In genomic region chr1:53352327-53353261, GRCm38 (mm10) we compare ENCODE assay signal across 8 mouse cellular contexts. TPM values are rescaled to one million over a fixed set of nuclear protein-coding genes. Genes with fewer than 3 reads are reported as not detected.
A peak's percentile ranks its signal among the peaks of the same experiment; 100 is the strongest.
DNase-seq lines count a peak whose midpoint lies in the region; ATAC-seq and TF ChIP-seq lines count a peak whose summit lies in the region.

Asdurf (minus strand) TSS chr1:53352619.
Gm28551 (minus strand) TSS chr1:53352667.
Asnsd1 (minus strand) TSS chr1:53352752.

- H3K27me3 ChIP-seq in E14TG2a.4 (ENCODE audit: insufficient read depth, low read length): no peaks in the 10 kb centered on the region
- H3K27me3 ChIP-seq in forebrain, embryonic 12.5 days: no peaks in the 10 kb centered on the region
- H3K27me3 ChIP-seq in heart, postnatal 0 days (ENCODE audit: control insufficient read depth, insufficient read depth, low read length): no peaks in the 10 kb centered on the region
- no peaks in the 10 kb centered on the region for H3K27me3 ChIP-seq in liver, embryonic 16.5 days (ENCODE audit: control insufficient read depth, insufficient read depth, low read depth, low read length)
- H3K27me3 ChIP-seq in neural tube, embryonic 13.5 days: no peaks in the 10 kb centered on the region
- no peaks in the 10 kb centered on the region for H3K27me3 ChIP-seq in testis, adult 2 months (ENCODE audit: control insufficient read depth, insufficient read depth, low read length)

- TF ChIP-seq POLR2A in testis, adult 2 months (IDR thresholded peaks at IDR 0.05; ENCODE audit: control insufficient read depth, low read depth, low read length): peak; percentile 91

- H3K9ac ChIP-seq in forebrain, embryonic 12.5 days: peak within 1 kb of the TSS; percentile 87
- peak within 1 kb of the TSS; percentile 90 for H3K9ac ChIP-seq in heart, postnatal 0 days (replicated peaks; ENCODE audit: low read depth, low read length)
- peak within 1 kb of the TSS; percentile 91 for H3K9ac ChIP-seq in liver, embryonic 16.5 days (ENCODE audit: low read depth, low read length)
- peak within 1 kb of the TSS; percentile 88 for H3K9ac ChIP-seq in neural tube, embryonic 13.5 days

- peak within 1 kb of the TSS; percentile 91 for H3K27ac ChIP-seq in forebrain, embryonic 12.5 days
- peak within 1 kb of the TSS; percentile 84 for H3K27ac ChIP-seq in heart, postnatal 0 days (ENCODE audit: low read depth)
- peak within 1 kb of the TSS; percentile 92 for H3K27ac ChIP-seq in liver, embryonic 16.5 days (ENCODE audit: low read length)
- H3K27ac ChIP-seq in neural tube, embryonic 13.5 days (replicated peaks): peak within 1 kb of the TSS; percentile 89
- peak within 1 kb of the TSS; percentile 19; the same call in 1 of the 2 replicates for H3K27ac ChIP-seq in testis, adult 2 months (ENCODE audit: control insufficient read depth, insufficient read depth, low read depth, low read length)

- WGBS in forebrain, embryonic 12.5 days: 0% methylated on average over 43 of the region's 44 CpGs
- WGBS in heart, postnatal 0 days: under 1% methylated on average over 44 of the region's 44 CpGs
- 0% methylated on average over 44 of the region's 44 CpGs for whole genome bisulfite sequencing in liver, embryonic 16.5 days (ENCODE audit: insufficient replicate concordance)
- WGBS in neural tube, embryonic 13.5 days: under 1% methylated on average over 43 of the region's 44 CpGs

- peaks cover 5% of the 10 kb centered on the region; the same call in 1 of the 2 replicates for H3K9me3 ChIP-seq in E14TG2a.4 (ENCODE audit: low read length)
- no peaks in the 10 kb centered on the region for H3K9me3 ChIP-seq in forebrain, embryonic 12.5 days
- no peaks in the 10 kb centered on the region for H3K9me3 ChIP-seq in heart, postnatal 0 days (replicated peaks; ENCODE audit: control insufficient read depth, low read length)
- no peaks in the 10 kb centered on the region for H3K9me3 ChIP-seq in liver, embryonic 16.5 days (replicated peaks; ENCODE audit: control insufficient read depth, low read length)
- H3K9me3 ChIP-seq in neural tube, embryonic 13.5 days: no peaks in the 10 kb centered on the region

- H3K4me1 ChIP-seq in E14TG2a.4 (replicated peaks; ENCODE audit: low read depth, low read length): peaks cover 9% of the 10 kb centered on the region
- peaks cover 6% of the 10 kb centered on the region for H3K4me1 ChIP-seq in forebrain, embryonic 12.5 days
- H3K4me1 ChIP-seq in heart, postnatal 0 days (ENCODE audit: control insufficient read depth, insufficient read depth): peaks cover 7% of the 10 kb centered on the region; the same call in 1 of the 2 replicates
- no peaks in the 10 kb centered on the region; the same call in 1 of the 2 replicates for H3K4me1 ChIP-seq in liver, embryonic 16.5 days (ENCODE audit: control insufficient read depth, low read depth, low read length)
- peaks cover 10% of the 10 kb centered on the region for H3K4me1 ChIP-seq in neural tube, embryonic 13.5 days (replicated peaks)
- H3K4me1 ChIP-seq in testis, adult 2 months (ENCODE audit: control insufficient read depth, insufficient read depth, low read length): no peaks in the 10 kb centered on the region

- peak within 1 kb of the TSS; percentile 49 for H3K4me2 ChIP-seq in forebrain, embryonic 12.5 days
- peak within 1 kb of the TSS; percentile 70 for H3K4me2 ChIP-seq in heart, postnatal 0 days (ENCODE audit: low read depth, low read length)
- H3K4me2 ChIP-seq in liver, embryonic 16.5 days (ENCODE audit: low read depth, low read length): peak within 1 kb of the TSS; percentile 70
- peak within 1 kb of the TSS; percentile 59 for H3K4me2 ChIP-seq in neural tube, embryonic 13.5 days

- TF ChIP-seq EP300 in heart, postnatal 0 days (IDR thresholded peaks at IDR 0.05; ENCODE audit: low read depth): no peak

- peaks cover 22% of the 10 kb centered on the region for H3K36me3 ChIP-seq in E14TG2a.4 (ENCODE audit: insufficient read depth, low read length)
- peaks cover 13% of the 10 kb centered on the region for H3K36me3 ChIP-seq in forebrain, embryonic 12.5 days (replicated peaks)
- H3K36me3 ChIP-seq in heart, postnatal 0 days (replicated peaks; ENCODE audit: control insufficient read depth, insufficient read depth, low read length): peaks cover 8% of the 10 kb centered on the region
- peaks cover 9% of the 10 kb centered on the region for H3K36me3 ChIP-seq in liver, embryonic 16.5 days (ENCODE audit: control insufficient read depth, insufficient read depth)
- H3K36me3 ChIP-seq in neural tube, embryonic 13.5 days: peaks cover 19% of the 10 kb centered on the region
- no peaks in the 10 kb centered on the region; the same call in 1 of the 2 replicates for H3K36me3 ChIP-seq in testis, adult 2 months (ENCODE audit: control insufficient read depth, insufficient read depth, low read length)

- no peak for TF ChIP-seq CTCF in E14TG2a.4 (conservative IDR thresholded peaks at IDR 0.05; ENCODE audit: low read length)
- TF ChIP-seq CTCF in heart, postnatal 0 days (IDR thresholded peaks at IDR 0.05; ENCODE audit: low read depth): peak; percentile 61
- TF ChIP-seq CTCF in testis, adult 2 months (IDR thresholded peaks at IDR 0.05; ENCODE audit: control insufficient read depth, insufficient read depth, insufficient replicate concordance, low read depth, low read length): no peak

- peak; percentile 100 for ATAC-seq in forebrain, embryonic 12.5 days (ENCODE audit: low FRiP score)
- ATAC-seq in heart, postnatal 0 days (ENCODE audit: insufficient read depth, low read depth): peak; percentile 100
- ATAC-seq in liver, embryonic 16.5 days (ENCODE audit: low read depth): peak; percentile 100
- peak; percentile 100 for ATAC-seq in neural tube, embryonic 13.5 days (ENCODE audit: low read depth)

- peak; percentile 97 for DNase-seq in c-Kit-positive CD71-positive TER-119-positive erythroid progenitor cells, embryonic 14.5 days (ENCODE audit: low spot score)
- DNase-seq in heart, postnatal 0 days (ENCODE audit: low spot score): peak; percentile 97
- DNase-seq in kidney, postnatal 4 days: peak; percentile 97

- peak within 1 kb of the TSS; percentile 95 for H3K4me3 ChIP-seq in E14TG2a.4 (replicated peaks; ENCODE audit: low read length)
- peak within 1 kb of the TSS; percentile 84 for H3K4me3 ChIP-seq in forebrain, embryonic 12.5 days (replicated peaks)
- peak within 1 kb of the TSS; percentile 98 for H3K4me3 ChIP-seq in heart, postnatal 0 days (ENCODE audit: low read depth, low read length)
- peak within 1 kb of the TSS; percentile 98 for H3K4me3 ChIP-seq in liver, embryonic 16.5 days (ENCODE audit: low read depth, low read length)
- peak within 1 kb of the TSS; percentile 68 for H3K4me3 ChIP-seq in neural tube, embryonic 13.5 days
- peak within 1 kb of the TSS; percentile 91 for H3K4me3 ChIP-seq in testis, adult 2 months (ENCODE audit: control insufficient read depth, low read depth, low read length)

RNA-seq across cellular contexts. Expression of gene Asdurf, which starts in this region (rescaled TPM):
- polyA plus RNA-seq in forebrain, embryonic 12.5 days (2016; fragmentation: Nextera tagmentation; extraction: Ambion mirVana): not detected in 2 replicates
- total RNA-seq in heart, postnatal 0 days (2014; rRNA removed; ENCODE audit: low replicate concordance): not detected in 2 replicates
- polyA plus RNA-seq in heart, postnatal 0 days (2015; fragmentation: Nextera tagmentation; extraction: Ambion mirVana): 4.6 and 15.4 TPM in 2 replicates
- polyA plus RNA-seq in liver, embryonic 16.5 days (2015; fragmentation: Nextera tagmentation; extraction: Ambion mirVana): 1.9 TPM in 1 of 2 replicates, not detected in the other
- 2.2 and 25.1 TPM in 2 replicates for polyA plus RNA-seq in neural tube, embryonic 13.5 days (2015; fragmentation: Nextera tagmentation; extraction: Ambion mirVana)
- polyA plus RNA-seq in testis, adult 2 months (2012; rRNA removed): not detected in 2 replicates

RNA-seq across cellular contexts. Expression of gene Gm28551, which starts in this region (rescaled TPM):
- polyA plus RNA-seq in forebrain, embryonic 12.5 days (2016; fragmentation: Nextera tagmentation; extraction: Ambion mirVana): 0.95 and 1.5 TPM in 2 replicates
- not detected in 2 replicates for total RNA-seq in heart, postnatal 0 days (2014; rRNA removed; ENCODE audit: low replicate concordance)
- 0.12 TPM in 2 replicates for polyA plus RNA-seq in heart, postnatal 0 days (2015; fragmentation: Nextera tagmentation; extraction: Ambion mirVana)
- polyA plus RNA-seq in liver, embryonic 16.5 days (2015; fragmentation: Nextera tagmentation; extraction: Ambion mirVana): 0.26 and 0.27 TPM in 2 replicates
- 1.5 and 2.2 TPM in 2 replicates for polyA plus RNA-seq in neural tube, embryonic 13.5 days (2015; fragmentation: Nextera tagmentation; extraction: Ambion mirVana)
- not detected in 2 replicates for polyA plus RNA-seq in testis, adult 2 months (2012; rRNA removed)

RNA-seq across cellular contexts. Expression of gene Asnsd1, which starts in this region (rescaled TPM):
- polyA plus RNA-seq in forebrain, embryonic 12.5 days (2016; fragmentation: Nextera tagmentation; extraction: Ambion mirVana): 91.9 and 95.3 TPM in 2 replicates
- 34.7 and 35.9 TPM in 2 replicates for total RNA-seq in heart, postnatal 0 days (2014; rRNA removed; ENCODE audit: low replicate concordance)
- polyA plus RNA-seq in heart, postnatal 0 days (2015; fragmentation: Nextera tagmentation; extraction: Ambion mirVana): 65.3 and 66.6 TPM in 2 replicates
- polyA plus RNA-seq in liver, embryonic 16.5 days (2015; fragmentation: Nextera tagmentation; extraction: Ambion mirVana): 42.2 and 43.6 TPM in 2 replicates
- 70.1 and 74.5 TPM in 2 replicates for polyA plus RNA-seq in neural tube, embryonic 13.5 days (2015; fragmentation: Nextera tagmentation; extraction: Ambion mirVana)
- polyA plus RNA-seq in testis, adult 2 months (2012; rRNA removed): 70.3 and 78.8 TPM in 2 replicates

Comparison
In these comparisons a context has a peak if more than half of its experiments do, and no peak if none do; other contexts are left out.
1. Peak in every context shown above with its lines: DNase-seq, ATAC-seq, H3K4me3 ChIP-seq and H3K27ac ChIP-seq.
2. H3K27ac ChIP-seq: peak in every context shown above with its lines; median percentile 92 in liver, embryonic 16.5 days; 91 in forebrain, embryonic 12.5 days; 89 in neural tube, embryonic 13.5 days; 84 in heart, postnatal 0 days; 19 in testis, adult 2 months.